Mouse (Mus musculus): ENCODE measurements around the gene Snd1.

Snd1 gene

GRCm38 (mm10) chr6:28850326-28850900 lies 375.5 kb downstream of the Snd1 start:
- DNase-seq: no peak

DNA sequence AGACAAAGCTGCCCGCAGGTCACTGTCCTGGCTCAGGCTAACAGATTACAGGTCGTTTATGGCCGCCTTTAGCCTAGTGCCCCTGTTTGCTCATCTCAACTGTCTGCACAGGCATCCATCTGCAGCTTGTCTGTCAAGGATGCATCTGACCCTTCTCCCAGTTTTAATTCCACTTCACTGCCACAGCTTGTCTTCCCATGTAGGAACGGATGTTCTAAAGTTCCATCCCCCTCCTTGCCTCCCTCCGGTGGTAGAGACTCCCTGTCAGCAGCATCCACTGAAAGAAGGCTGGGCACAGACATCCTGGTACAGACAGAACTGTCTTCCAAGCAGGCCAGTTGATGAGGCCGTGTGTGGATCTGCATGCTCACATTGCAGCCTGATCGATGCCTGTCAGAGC lies 377.4 kb downstream of the Snd1 start:
- no peak for DNase-seq

- no peak for DNase-seq
These were observed 378.2 kb downstream of the Snd1 start for GRCm38 (mm10) chr6:28853164-28853563.

- DNase-seq: no peak
These were observed 378.7 kb downstream of the Snd1 start for GRCm38 (mm10) chr6:28853654-28854053.

DNA sequence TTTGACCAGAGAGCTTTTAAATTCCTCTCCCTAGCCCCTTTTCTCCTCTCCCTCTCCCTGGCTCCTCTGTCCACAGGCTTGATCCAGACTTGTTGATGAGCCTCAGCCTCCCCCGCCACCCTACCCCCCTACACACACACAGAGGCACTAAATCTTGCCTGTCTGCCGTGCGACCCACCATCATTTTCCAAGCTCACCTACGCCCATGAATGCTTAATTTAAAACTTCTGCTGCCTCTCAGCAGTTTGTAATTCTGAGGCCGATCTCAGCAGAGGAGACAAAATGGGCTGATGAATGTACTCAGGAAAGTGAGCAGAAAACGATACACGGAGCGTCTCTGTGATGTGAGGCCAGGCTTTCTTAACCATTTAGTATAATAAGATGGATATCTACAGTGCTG lies 379.7 kb downstream of the Snd1 start:
- DNase-seq: no peak

DNA sequence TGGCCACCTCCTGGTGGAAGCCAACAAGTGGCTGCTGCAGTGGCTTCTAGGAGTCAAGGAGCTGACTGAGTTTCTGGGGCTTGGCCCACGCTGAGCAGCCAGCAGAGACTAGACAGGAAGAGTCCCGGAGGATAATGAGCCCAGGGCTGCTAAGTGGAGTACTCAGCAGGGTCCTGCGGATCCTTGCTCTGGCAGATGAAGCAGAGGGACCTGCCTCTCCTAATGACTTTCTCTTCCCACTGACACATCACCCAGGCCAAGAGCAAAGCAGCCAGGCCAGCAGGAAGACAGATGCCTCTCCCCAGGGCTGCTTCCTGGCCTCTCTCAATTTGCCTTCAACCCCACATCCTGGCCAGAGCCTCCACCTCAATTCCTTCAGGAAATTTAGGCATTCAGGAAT lies 380.5 kb downstream of the Snd1 start:
- no peak for DNase-seq

- no peak for DNase-seq
These were observed 381.9 kb downstream of the Snd1 start for GRCm38 (mm10) chr6:28856789-28857188.

DNA sequence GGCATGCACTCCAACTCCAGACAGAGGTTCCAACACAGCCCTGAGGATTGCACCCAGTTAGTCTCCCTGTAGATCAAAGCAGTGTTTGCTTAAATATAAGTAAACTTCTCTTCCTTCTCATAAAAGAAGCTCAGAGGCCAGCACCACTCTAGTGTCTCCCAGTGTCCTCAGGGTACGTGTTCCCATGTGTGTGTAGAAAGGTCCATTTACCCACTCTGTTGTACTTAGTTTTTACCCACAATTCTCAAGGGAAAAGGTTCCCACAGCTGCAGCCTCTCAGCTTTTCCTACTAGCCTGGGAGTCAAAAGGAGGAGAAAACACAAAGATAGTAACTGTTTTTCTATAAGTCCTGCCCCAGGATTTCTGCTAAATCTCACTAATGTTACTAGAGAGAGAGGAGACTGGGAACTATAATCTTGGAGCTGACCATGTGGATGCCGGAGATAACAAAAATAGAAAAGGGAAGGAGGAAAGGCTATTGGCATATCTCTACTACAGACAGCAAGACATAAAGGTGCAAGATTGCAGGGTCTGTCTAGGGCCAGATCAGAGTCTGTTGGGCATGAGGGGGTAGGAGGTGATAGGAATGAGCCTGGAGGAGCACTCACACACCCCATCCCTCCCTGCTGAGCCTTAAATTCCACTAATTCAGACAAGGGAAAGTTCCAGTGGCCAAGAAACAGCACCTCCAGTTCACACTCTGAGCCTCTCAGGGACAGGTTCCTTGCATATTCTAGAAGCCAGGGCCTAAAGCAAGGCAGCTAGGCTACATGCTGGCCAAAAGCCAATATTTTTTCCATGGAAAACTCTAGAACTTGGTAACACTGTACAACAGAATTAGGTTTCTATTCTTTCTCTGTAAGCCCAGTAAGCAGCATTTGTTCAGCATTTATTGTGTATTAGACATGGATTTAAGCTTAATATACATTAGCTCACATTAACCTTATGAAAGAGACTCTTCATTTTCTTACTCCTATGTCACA lies 382.6 kb downstream of the Snd1 start:
- no peak for DNase-seq

DNA sequence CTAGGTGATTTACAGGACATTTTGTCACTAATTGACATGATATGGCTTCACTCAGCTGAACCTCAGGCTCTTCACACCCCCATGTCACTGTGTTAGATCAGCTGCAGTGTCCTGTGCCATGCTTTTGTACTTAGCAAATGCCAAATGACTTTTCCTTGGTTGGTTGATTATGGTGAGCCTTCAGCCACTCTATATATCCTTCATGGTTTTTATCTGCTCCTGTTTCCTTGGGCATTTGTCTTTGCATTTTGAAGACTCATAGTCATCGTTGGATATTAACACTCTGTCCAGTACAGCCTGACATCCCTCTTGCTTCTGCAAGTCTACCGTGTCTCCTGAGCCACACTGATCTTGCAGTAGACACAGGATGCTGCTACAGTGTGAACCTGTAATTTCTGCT lies 384.2 kb downstream of the Snd1 start:
- DNase-seq: no peak

GRCm38 (mm10) chr6:28860450-28860849 lies 385.5 kb downstream of the Snd1 start:
- DNase-seq: no peak

- DNase-seq: no peak
These were observed 386.0 kb downstream of the Snd1 start for GRCm38 (mm10) chr6:28860922-28861321.

- DNase-seq: no peak
These were observed 387.4 kb downstream of the Snd1 start for GRCm38 (mm10) chr6:28862304-28862703.

GRCm38 (mm10) chr6:28864684-28865083 lies 389.7 kb downstream of the Snd1 start:
- no peak for DNase-seq

DNA sequence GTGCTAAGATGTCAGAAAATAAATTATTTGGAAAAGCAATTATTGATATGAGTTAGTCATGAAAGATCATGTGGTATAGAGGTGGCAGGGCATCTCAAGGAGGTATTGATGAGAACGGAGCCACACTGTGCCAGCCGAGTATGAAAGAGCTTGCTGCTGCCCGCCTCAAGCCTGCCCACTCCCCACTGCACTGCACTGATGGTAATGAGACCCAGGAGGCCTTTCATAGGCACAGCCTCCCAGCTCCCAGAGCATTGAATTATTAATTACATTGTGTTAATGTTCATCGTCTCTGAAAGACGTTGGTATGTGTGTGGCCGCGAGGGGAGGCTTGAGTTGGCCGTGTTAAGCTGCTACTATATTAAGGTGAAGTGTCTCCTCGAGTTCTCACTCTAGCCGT lies 390.2 kb downstream of the Snd1 start:
- DNase-seq: no peak

- no peak for DNase-seq
These were observed 391.3 kb downstream of the Snd1 start for GRCm38 (mm10) chr6:28866206-28866605.

DNA sequence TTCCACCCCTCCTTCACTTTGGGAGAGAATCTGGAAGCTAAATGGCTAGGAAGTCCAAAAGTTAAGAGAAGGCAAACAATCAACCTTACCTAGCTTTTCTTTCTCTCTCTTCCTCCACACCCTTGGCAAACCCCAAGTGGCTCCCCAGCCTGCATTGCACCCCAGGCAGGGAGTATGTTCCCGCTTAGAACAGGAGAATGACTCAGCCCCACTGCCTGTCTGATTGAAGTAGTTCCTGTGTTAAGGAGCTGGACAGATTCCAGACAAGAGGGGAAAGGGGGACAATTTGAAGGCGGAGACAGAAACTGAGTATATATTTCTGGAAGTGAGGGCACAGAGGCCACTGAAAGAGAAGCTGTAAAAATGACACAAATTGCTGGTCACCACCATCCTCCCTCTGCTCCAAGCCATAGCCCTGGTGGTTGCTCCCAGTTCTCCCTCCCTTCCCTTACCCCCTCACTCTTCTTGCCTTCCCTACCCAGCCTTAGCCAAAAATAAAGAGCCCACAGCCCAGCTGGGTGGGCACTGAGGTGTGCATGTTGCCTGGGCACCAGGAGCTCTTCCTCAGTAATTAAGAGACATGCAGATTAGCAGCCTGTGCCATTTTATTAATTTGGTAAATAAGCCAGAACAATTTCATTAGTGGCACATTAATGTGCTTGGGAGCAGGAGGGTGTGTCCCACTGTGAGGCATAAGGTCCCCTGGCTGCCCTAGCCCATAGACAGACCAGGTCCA lies 392.7 kb downstream of the Snd1 start:
- no peak for DNase-seq

DNA sequence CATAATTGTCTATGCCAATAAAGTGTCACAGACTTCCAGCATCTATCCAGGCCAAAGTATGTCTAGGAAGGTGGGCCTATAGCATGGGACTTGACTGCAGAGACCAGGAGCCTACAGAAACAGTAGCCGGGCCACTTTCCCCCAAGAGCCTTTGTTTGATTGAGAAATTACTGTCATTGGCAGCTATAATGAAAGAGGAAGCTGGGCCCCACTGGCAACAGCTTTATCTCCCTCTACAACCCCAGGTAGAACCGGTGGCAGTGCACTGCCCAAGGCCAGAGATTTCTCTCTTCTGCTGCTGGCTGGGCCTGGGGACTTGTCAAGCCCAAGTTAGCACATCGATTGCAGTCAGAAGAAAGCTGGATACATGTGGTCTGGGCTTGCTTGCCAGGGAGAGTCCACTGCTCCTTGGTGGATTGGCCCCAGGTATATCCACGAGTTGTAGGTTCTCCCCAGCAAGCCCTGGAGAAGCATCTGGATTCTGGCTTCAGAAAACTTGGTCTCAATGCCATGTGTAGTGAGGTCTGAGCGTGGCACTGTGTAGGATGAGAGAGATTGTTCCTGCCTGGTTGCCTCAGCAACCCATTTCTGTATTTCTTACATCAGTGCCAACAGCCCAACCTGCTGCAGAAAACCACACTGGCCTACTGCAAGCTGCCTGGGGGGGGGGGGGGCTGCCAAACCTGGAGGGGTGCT lies 396.9 kb downstream of the Snd1 start:
- DNase-seq: no peak

- DNase-seq: no peak
These were observed 397.5 kb downstream of the Snd1 start for GRCm38 (mm10) chr6:28872421-28872795.

GRCm38 (mm10) chr6:28874053-28874452 lies 399.1 kb downstream of the Snd1 start:
- DNase-seq: no peak

DNA sequence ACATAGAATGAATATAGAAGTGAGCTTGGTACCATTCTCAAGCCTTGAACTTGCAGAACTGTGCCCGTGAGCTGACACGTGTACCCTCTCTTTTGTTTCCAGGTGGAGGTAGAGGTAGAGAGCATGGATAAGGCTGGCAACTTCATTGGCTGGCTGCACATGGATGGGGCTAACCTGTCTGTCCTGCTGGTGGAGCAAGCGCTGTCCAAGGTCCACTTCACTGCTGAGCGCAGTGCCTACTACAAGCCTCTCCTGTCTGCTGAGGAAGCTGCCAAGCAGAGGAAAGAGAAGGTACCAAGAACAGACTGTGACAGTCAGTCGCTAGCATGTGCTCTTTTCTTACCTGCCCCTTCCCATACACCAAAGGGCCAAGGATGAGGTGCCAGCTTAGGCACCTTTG lies 399.8 kb downstream of the Snd1 start:
- DNase-seq: peak; percentile 21

GRCm38 (mm10) chr6:28875333-28875732 lies 400.4 kb downstream of the Snd1 start:
- no peak for DNase-seq

DNA sequence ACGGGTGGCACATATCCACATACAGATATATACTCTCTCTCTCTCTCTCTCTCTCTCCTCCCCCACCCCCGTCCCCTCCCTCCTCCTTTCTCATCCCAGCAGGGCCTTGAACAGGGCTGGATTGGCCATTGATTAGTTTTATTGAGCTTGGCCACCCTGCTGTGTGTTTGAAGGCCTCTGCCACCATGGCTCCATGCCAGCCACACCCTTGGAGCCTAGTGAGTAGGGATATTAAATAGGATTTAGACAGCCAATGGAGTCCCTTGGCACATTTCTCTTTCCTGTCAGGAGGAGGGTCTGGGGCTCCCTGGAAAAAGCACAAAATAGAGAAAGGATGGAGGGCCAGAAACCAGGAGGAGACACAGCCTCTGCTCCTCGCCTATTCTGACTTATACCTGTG lies 401.6 kb downstream of the Snd1 start:
- DNase-seq: no peak
